Mouse (Mus musculus) kidney, postnatal 25 days (tissue): ENCODE results near the gene Mpped1.

ENCODE experiments used
- DNase-seq, 2 experiments: peaks; one replicate each; pipeline ENCODE4 v3.0.0; 2021; ENCODE audit warnings: mixed read lengths in 2 of 2

Gene Mpped1

GRCm38 (mm10) chr15:83892871-83893270 is 113.6 kb downstream of the Mpped1 start:
- DNase-seq, result no peak

DNA sequence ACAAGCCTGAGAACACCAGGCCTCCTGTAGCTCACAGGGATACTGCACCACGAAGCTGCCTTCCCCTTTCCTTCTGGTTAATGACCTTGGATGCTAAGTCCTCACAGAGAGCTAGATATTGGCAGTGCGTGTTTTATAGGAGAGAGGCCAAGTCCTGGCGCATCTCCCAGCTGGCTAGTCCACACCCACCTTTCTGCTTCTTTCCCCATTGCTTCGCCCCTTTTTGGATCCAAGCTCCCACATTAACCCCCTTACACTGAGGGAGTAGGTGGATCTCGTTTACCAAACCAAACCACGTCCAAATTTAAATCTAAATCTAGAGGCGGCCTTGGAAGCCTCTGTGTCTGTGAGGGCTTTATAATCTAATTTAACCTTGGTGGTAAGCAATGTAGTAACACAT is 115.0 kb downstream of the Mpped1 start:
- DNase-seq, result no peak

DNA sequence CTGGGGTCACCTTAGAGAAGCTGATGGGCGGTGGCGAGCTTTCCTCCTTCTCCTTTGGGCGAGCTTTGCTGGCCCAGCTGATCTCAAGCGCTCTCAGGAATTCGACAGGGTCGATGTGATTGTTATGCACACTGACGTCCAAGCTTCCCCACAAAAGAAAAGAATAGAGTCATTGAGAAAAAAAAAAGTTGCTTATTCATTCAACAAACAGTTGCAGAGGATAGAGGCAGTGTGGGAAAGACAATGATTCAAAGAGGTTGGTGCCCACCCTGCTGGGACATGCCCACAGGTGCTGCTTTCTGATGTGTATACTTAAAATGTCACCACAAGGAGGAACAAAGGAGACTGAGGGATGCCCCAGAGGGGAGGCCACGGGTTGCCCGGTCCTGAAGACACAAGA is 116.7 kb downstream of the Mpped1 start:
- DNase-seq, result no peak

- DNase-seq, result no peak
Observed at GRCm38 (mm10) chr15:83897286-83897685, 118.0 kb downstream of the Mpped1 start.

GRCm38 (mm10) chr15:83906472-83906871 is 127.2 kb downstream of the Mpped1 start:
- no peak for DNase-seq
